13 mouse cellular contexts compared by ENCODE assay signal in the genomic region with DNA sequence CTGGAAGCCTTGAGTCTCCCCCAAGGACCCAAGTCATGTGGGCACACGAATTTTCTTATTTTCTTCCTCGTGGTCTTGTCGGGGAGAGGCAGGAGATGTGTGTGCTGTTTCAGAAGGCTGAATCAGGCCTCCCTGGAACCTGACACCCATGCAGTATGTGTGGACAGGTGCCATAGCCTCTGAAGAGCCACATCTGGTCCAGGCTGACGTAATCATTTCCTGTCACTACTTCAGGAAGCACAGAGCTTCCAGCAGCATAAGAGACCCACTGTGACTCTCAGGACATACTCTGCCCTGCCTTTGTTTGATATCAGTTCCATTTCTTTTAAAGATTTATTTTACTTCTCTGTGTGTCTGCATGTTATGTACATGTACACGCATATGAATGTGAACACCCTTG.
A peak's percentile ranks its signal among the peaks of the same experiment; 100 is the strongest.
DNase-seq lines count a peak whose midpoint lies in the region; ATAC-seq and TF ChIP-seq lines count a peak whose summit lies in the region.
"Had no signal": no experiment of that assay in that cellular context is flagged by ENCODE, and none has a peak within 500 bp of the region (broad histone marks: within the 10 kb centered on the region; RNA-seq: fewer than 3 reads in every experiment).

No protein-coding gene starts in this region.

- no peak for DNase-seq in heart, adult 2 months
- DNase-seq in heart, postnatal 25 days (ENCODE audit: low spot score) = no peak
- peak; percentile 85 for DNase-seq in CH12.LX (ENCODE audit: extremely low read depth)
- peak; percentile 53 for DNase-seq in heart, postnatal 4 days
- peak; percentile 74 for DNase-seq in skeletal muscle tissue, adult 2 months (ENCODE audit: low read depth, low spot score)
- no peak for DNase-seq in adrenal gland, postnatal 4 days (ENCODE audit: low spot score in 2 of 2)
- no peak for DNase-seq in cerebellum, postnatal 14 days
- DNase-seq: adrenal gland, postnatal 36 days; cerebellum, postnatal 10 days; right cerebral cortex, postnatal 4 days had no signal

- no peak overlapping the region for H3K27ac ChIP-seq in heart, adult 2 months
- no peak overlapping the region for H3K27ac ChIP-seq in CH12.LX (ENCODE audit: insufficient read depth, low read depth)
- H3K27ac ChIP-seq: forebrain, embryonic 10.5 days; lung, embryonic 15.5 days had no signal

- H3K9me3 ChIP-seq in CH12.LX (replicated peaks; ENCODE audit: low read length) = peaks cover 3% of the 10 kb centered on the region
- H3K9me3 ChIP-seq: forebrain, embryonic 10.5 days; lung, embryonic 15.5 days had no signal

- no peak for ATAC-seq in megakaryocyte-erythroid progenitor cell, adult 5-6 weeks (replicated peaks; ENCODE audit: low FRiP score, low TSS enrichment, poor library complexity, severe bottlenecking)

- H3K79me2 ChIP-seq in heart, adult 2 months (replicated peaks; ENCODE audit: control insufficient read depth, insufficient read depth, low read length) = no peaks in the 10 kb centered on the region
- H3K79me2 ChIP-seq in CH12.LX (replicated peaks; ENCODE audit: control insufficient read depth, extremely low read depth, insufficient read depth, poor library complexity, severe bottlenecking) = no peaks in the 10 kb centered on the region

- no peak for TF ChIP-seq CTCF in heart, adult 2 months (IDR thresholded peaks at IDR 0.05)
- TF ChIP-seq CTCF in CH12.LX (conservative IDR thresholded peaks at IDR 0.05 in 1 of 2, IDR thresholded peaks at IDR 0.05 in 1 of 2; ENCODE audit: low read depth in 2 of 2, low read length in 2 of 2) = no peak

- in situ Hi-C loops in CH12.LX (cut with MboI; ENCODE audit: low pct_ligation_motif_present, low pct_unique_long_range_greater_than_20kb, low sequenced_read_pairs) = no loop called here

- dilution Hi-C loops in CH12.LX (cut with MboI; ENCODE audit: extremely low pct_ligation_motif_present, extremely low pct_unique_long_range_greater_than_20kb, low sequenced_read_pairs) = no loop called here

- no peak overlapping the region for H3K4me3 ChIP-seq in heart, adult 2 months
- H3K4me3 ChIP-seq in CH12.LX (replicated peaks in 1 of 3; ENCODE audit: low read depth in 2 of 3, low read length in 2 of 3, poor library complexity in 1 of 3) = no peak overlapping the region
- H3K4me3 ChIP-seq: forebrain, embryonic 10.5 days; lung, embryonic 15.5 days had no signal

- H3K9ac ChIP-seq in heart, adult 2 months (ENCODE audit: low read depth, low read length) = no peak overlapping the region
- no peak overlapping the region for H3K9ac ChIP-seq in CH12.LX (ENCODE audit: insufficient read depth, low read depth)
- H3K9ac ChIP-seq: lung, embryonic 15.5 days had no signal

- no peak; the same call in 1 of the 2 replicates for TF ChIP-seq RAD21 in CH12.LX (IDR thresholded peaks at IDR 0.05; ENCODE audit: low read depth, low read length)

- H3K4me1 ChIP-seq in heart, adult 2 months (ENCODE audit: control insufficient read depth, insufficient read depth, low read length) = peaks cover 13% of the 10 kb centered on the region
- peaks cover 28 to 76% of the 10 kb centered on the region in 2 experiments for H3K4me1 ChIP-seq in CH12.LX (ENCODE audit: control insufficient read depth in 1 of 2, insufficient read depth in 2 of 2)

- peak; percentile 26; the same call in 1 of the 2 replicates for TF ChIP-seq EP300 in heart, adult 2 months (IDR thresholded peaks at IDR 0.05; ENCODE audit: insufficient read depth, low read depth, low read length)
- TF ChIP-seq EP300 in CH12.LX (IDR thresholded peaks at IDR 0.05; ENCODE audit: low read length) = peak; percentile 83

- no peak overlapping the region for H3K4me2 ChIP-seq in CH12.LX (ENCODE audit: insufficient read depth, low read depth, poor library complexity, severe bottlenecking)
- H3K4me2 ChIP-seq: lung, embryonic 15.5 days had no signal

- no peak for TF ChIP-seq POLR2A in heart, adult 2 months (IDR thresholded peaks at IDR 0.05; ENCODE audit: insufficient read depth, low read depth, low read length)
- no peak; the same call in 1 of the 2 replicates for TF ChIP-seq POLR2A in CH12.LX (IDR thresholded peaks at IDR 0.05; ENCODE audit: low read depth, low read length)

- no peaks in the 10 kb centered on the region for H3K27me3 ChIP-seq in heart, adult 2 months (ENCODE audit: control insufficient read depth, insufficient read depth, low read length)
- no peaks in the 10 kb centered on the region for H3K27me3 ChIP-seq in CH12.LX (replicated peaks)
- H3K27me3 ChIP-seq: lung, embryonic 15.5 days had no signal

- H3K36me3 ChIP-seq in heart, adult 2 months (ENCODE audit: control insufficient read depth, insufficient read depth, low read length) = no peaks in the 10 kb centered on the region
- H3K36me3 ChIP-seq in CH12.LX (replicated peaks in 1 of 2; ENCODE audit: control insufficient read depth in 1 of 2, insufficient read depth in 1 of 2, low read length in 1 of 2) = peaks cover 0 to 1% of the 10 kb centered on the region in 2 experiments
- H3K36me3 ChIP-seq: forebrain, embryonic 10.5 days; lung, embryonic 15.5 days had no signal

- 34% methylated on average over 5 of the region's 5 CpGs for WGBS in heart, adult 2 months

- intact Hi-C loops in heart, adult 2 months (cut with DNase I) = no loop called here
- intact Hi-C loops in heart, postnatal 25 days (cut with DNase I) = loop anchor here (5.0 kb wide), 1 partner anchor 73 kb away; no protein-coding TSS in a partner anchor

TF ChIP-seq in CH12.LX, 34 proteins besides CTCF, POLR2A, EP300 and RAD21:
- TF ChIP-seq MAX (IDR thresholded peaks at IDR 0.05; ENCODE audit: low read length) = no peak; the same call in none of the 2 replicates
- no peak for TF ChIP-seq GABPA (IDR thresholded peaks at IDR 0.05; ENCODE audit: insufficient replicate concordance, low read depth, low read length)
- no peak for TF ChIP-seq POLR2AphosphoS2 (IDR thresholded peaks at IDR 0.05; ENCODE audit: low read depth, low read length)
- no peak for TF ChIP-seq HCFC1 (IDR thresholded peaks at IDR 0.05; ENCODE audit: low read depth, low read length)
- TF ChIP-seq JUND (conservative IDR thresholded peaks at IDR 0.05; ENCODE audit: low read depth, low read length) = peak; percentile 80; the same call in 1 of the 2 replicates
- peak; percentile 61 for TF ChIP-seq MEF2A (IDR thresholded peaks at IDR 0.05; ENCODE audit: borderline replicate concordance, low read depth, low read length)
- no peak for TF ChIP-seq ZMIZ1 (IDR thresholded peaks at IDR 0.05; ENCODE audit: low read depth, low read length)
- TF ChIP-seq NELFE (IDR thresholded peaks at IDR 0.05; ENCODE audit: low read depth, low read length) = no peak
- peak; percentile 62 for TF ChIP-seq MYC (IDR thresholded peaks at IDR 0.05; ENCODE audit: low read depth, low read length)
- TF ChIP-seq SIN3A (IDR thresholded peaks at IDR 0.05; ENCODE audit: low read length) = no peak
- TF ChIP-seq TCF12 (IDR thresholded peaks at IDR 0.05; ENCODE audit: low read depth, low read length) = peak; percentile 89
- TF ChIP-seq ELF1 (IDR thresholded peaks at IDR 0.05; ENCODE audit: low read depth, low read length) = peak; percentile 71
- no peak for TF ChIP-seq PAX5 (IDR thresholded peaks at IDR 0.05; ENCODE audit: low read length)
- no peak for TF ChIP-seq ZNF384 (IDR thresholded peaks at IDR 0.05; ENCODE audit: low read depth, low read length)
- no peak for TF ChIP-seq TBP (conservative IDR thresholded peaks at IDR 0.05; ENCODE audit: low read depth, low read length)
- TF ChIP-seq CHD1 (IDR thresholded peaks at IDR 0.05; ENCODE audit: low read depth, low read length) = no peak
- TF ChIP-seq IRF4 (IDR thresholded peaks at IDR 0.05; ENCODE audit: low read depth, low read length) = peak; percentile 36; the same call in 1 of the 2 replicates
- no peak for TF ChIP-seq ZC3H11A (IDR thresholded peaks at IDR 0.05; ENCODE audit: low read depth, low read length)
- TF ChIP-seq E2F4 (IDR thresholded peaks at IDR 0.05; ENCODE audit: insufficient replicate concordance, low read depth, low read length) = no peak
- 0 out of 2 replicates have a peak, but pooled peaks have one; percentile 30 for TF ChIP-seq MAFK (IDR thresholded peaks at IDR 0.05; ENCODE audit: insufficient replicate concordance, low read length)
- no peak for TF ChIP-seq KAT2A (IDR thresholded peaks at IDR 0.05; ENCODE audit: insufficient replicate concordance, low read length)
- no peak for TF ChIP-seq CHD2 (IDR thresholded peaks at IDR 0.05; ENCODE audit: low read length)
- TF ChIP-seq ZKSCAN1 (IDR thresholded peaks at IDR 0.05; ENCODE audit: borderline replicate concordance, low read depth, low read length) = no peak
- TF ChIP-seq NRF1 (IDR thresholded peaks at IDR 0.05; ENCODE audit: low read depth, low read length) = no peak
- TF ChIP-seq MXI1 (IDR thresholded peaks at IDR 0.05; ENCODE audit: low read depth, low read length) = no peak; the same call in 1 of the 2 replicates
- no peak for TF ChIP-seq UBTF (IDR thresholded peaks at IDR 0.05; ENCODE audit: low read depth, low read length)
- no peak for TF ChIP-seq MAZ (IDR thresholded peaks at IDR 0.05; ENCODE audit: low read depth, low read length)
- TF ChIP-seq USF2 (conservative IDR thresholded peaks at IDR 0.05; ENCODE audit: low read depth, low read length) = no peak
- TF ChIP-seq BHLHE40 (IDR thresholded peaks at IDR 0.05; ENCODE audit: low read depth, low read length) = peak; percentile 88
- TF ChIP-seq ETS1 (conservative IDR thresholded peaks at IDR 0.05; ENCODE audit: low read depth, low read length) = peak; percentile 91
- TF ChIP-seq RCOR1 (conservative IDR thresholded peaks at IDR 0.05; ENCODE audit: low read depth, low read length) = peak; percentile 74; the same call in 1 of the 2 replicates
- TF ChIP-seq USF1 (IDR thresholded peaks at IDR 0.05; ENCODE audit: low read depth, low read length) = no peak
- no peak for TF ChIP-seq SMC3 (IDR thresholded peaks at IDR 0.05; ENCODE audit: low read depth, low read length)
- peak; percentile 86 for TF ChIP-seq JUN (IDR thresholded peaks at IDR 0.05; ENCODE audit: insufficient read depth, low read depth, low read length)

Comparison
In these comparisons a context has a peak if more than half of its experiments do, and no peak if none do; other contexts are left out.
1. DNase-seq: peak in CH12.LX (single experiment), heart, postnatal 4 days (single experiment) and skeletal muscle tissue, adult 2 months (single experiment); none in heart, adult 2 months (0 of 2), heart, postnatal 25 days (single experiment), adrenal gland, postnatal 4 days (0 of 2) and cerebellum, postnatal 14 days (0 of 2).